Mouse (Mus musculus) olfactory bulb, adult 2 months (tissue): ENCODE measurements at regions not wholly inside any gene's neighbourhood (a gene's known extent, or its start where the extent isn't known, plus 50 kb on each side); places are given as distances from the start of the nearest gene placed in this dataset.
A peak's percentile ranks its signal among the peaks of the same experiment; 100 is the strongest.

Experiments used
- H3K27ac ChIP-seq: fragments of 200-500 bp; 2 replicates; pipeline ENCODE4 v1.5.1; 2012; ENCODE audit warnings: low read depth, low read length; ENCODE audit not compliant: insufficient read depth
- H3K4me1 ChIP-seq: fragments of 200-500 bp; 2 replicates; pipeline ENCODE4 v1.6.1; 2012; ENCODE audit warnings: low read length; ENCODE audit not compliant: control insufficient read depth, insufficient read depth
- H3K4me3 ChIP-seq: fragments of 200-500 bp; 2 replicates; pipeline ENCODE4 v1.5.1; 2012; ENCODE audit warnings: mild to moderate bottlenecking, low read depth, low read length, moderate library complexity; ENCODE audit not compliant: insufficient read depth
- CTCF ChIP-seq: fragments of 200-500 bp; IDR thresholded peaks from 2 replicates; pipeline ENCODE4 v1.5.1; 2012; ENCODE audit warnings: low read depth, mild to moderate bottlenecking, low read length, moderate library complexity; ENCODE audit not compliant: insufficient read depth
- POLR2A ChIP-seq: fragments of 200-500 bp; IDR thresholded peaks from 2 replicates; pipeline ENCODE4 v1.6.1; 2012; ENCODE audit warnings: mild to moderate bottlenecking, low read depth, low read length, moderate library complexity; ENCODE audit not compliant: insufficient read depth
- WGBS: fragments of 180-500 bp; shearing (Covaris S2); methylation state at CpG from one replicate; pipeline ENCODE4 v1.1.7; 2018; 5-methylcytosine and 5-hydroxymethylcytosine counted together

- Histone ChIP-seq H3K4me3 (no peak overlapping the region), H3K27ac (no peak overlapping the region), H3K4me1 (peaks cover 3% of the 10 kb centered on the region)
- TF ChIP-seq POLR2A (no peak), CTCF (no peak)
- 88% methylated on average over 11 of the region's 11 CpGs for WGBS
Observed at GRCm38 (mm10) chr4:47534959-47535358, 60.5 kb downstream of the Sec61b start.

GRCm38 (mm10) chr4:47567694-47568093 lies 93.2 kb downstream of the Sec61b start:
- no peak for TF ChIP-seq POLR2A
- no peak for TF ChIP-seq CTCF
- no peak overlapping the region for H3K4me3 ChIP-seq
- H3K4me1 ChIP-seq = no peaks in the 10 kb centered on the region
- no peak overlapping the region for H3K27ac ChIP-seq
- 64% methylated on average over 3 of the region's 3 CpGs for WGBS

- H3K4me3 ChIP-seq = no peak overlapping the region
- H3K4me1 ChIP-seq = 0 out of 2 replicates have a peak, but pooled peaks cover 3% of the 10 kb centered on the region
- TF ChIP-seq CTCF (no peak), POLR2A (no peak)
- WGBS = 65% methylated on average over 5 of the region's 5 CpGs
- H3K27ac ChIP-seq = no peak overlapping the region
Observed at GRCm38 (mm10) chr4:47570846-47571245, 96.4 kb downstream of the Sec61b start.

- whole genome bisulfite sequencing = 50% methylated on average over 4 of the region's 4 CpGs
- Histone ChIP-seq H3K27ac (no peak overlapping the region), H3K4me1 (0 out of 2 replicates have a peak, but pooled peaks cover 3% of the 10 kb centered on the region), H3K4me3 (no peak overlapping the region)
- TF ChIP-seq POLR2A (no peak), CTCF (no peak)
Observed at GRCm38 (mm10) chr4:47576011-47576410, 101.6 kb downstream of the Sec61b start.

- no peak overlapping the region for H3K27ac ChIP-seq
- H3K4me1 ChIP-seq = 0 out of 2 replicates have a peak, but pooled peaks cover 3% of the 10 kb centered on the region
- 88% methylated on average over 3 of the region's 3 CpGs for WGBS
- no peak overlapping the region for H3K4me3 ChIP-seq
- TF ChIP-seq POLR2A (no peak), CTCF (0 out of 2 replicates have a peak, but pooled peaks have one; percentile 21)
Observed at GRCm38 (mm10) chr4:47577490-47577889, 103.0 kb downstream of the Sec61b start.

- H3K27ac ChIP-seq = no peak overlapping the region
- 0 out of 2 replicates have a peak, but pooled peaks cover 3% of the 10 kb centered on the region for H3K4me1 ChIP-seq
- no peak overlapping the region for H3K4me3 ChIP-seq
- WGBS = 94% methylated on average over 10 of the region's 10 CpGs
- TF ChIP-seq CTCF = no peak
Observed at GRCm38 (mm10) chr4:47578637-47579036, 104.2 kb downstream of the Sec61b start.

GRCm38 (mm10) chr4:47580556-47580955 lies 106.1 kb downstream of the Sec61b start:
- TF ChIP-seq POLR2A = no peak
- no peak for TF ChIP-seq CTCF
- WGBS = 95% methylated on average over 5 of the region's 5 CpGs

GRCm38 (mm10) chr4:47587256-47587655 lies 112.8 kb downstream of the Sec61b start:
- Histone ChIP-seq H3K27ac (no peak overlapping the region), H3K4me1 (no peaks in the 10 kb centered on the region), H3K4me3 (no peak overlapping the region)
- WGBS = 63% methylated on average over 5 of the region's 5 CpGs
- no peak for TF ChIP-seq CTCF
- no peak for TF ChIP-seq POLR2A

More at GRCm38 (mm10) chr4:47580556-47580955, 106.1 kb downstream of the Sec61b start:
- H3K4me1 ChIP-seq = no peaks in the 10 kb centered on the region
- H3K27ac ChIP-seq = no peak overlapping the region
- H3K4me3 ChIP-seq = no peak overlapping the region

GRCm38 (mm10) chr4:47592271-47592986 lies 118.0 kb downstream of the Sec61b start:
- H3K4me1 ChIP-seq = peaks cover 5% of the 10 kb centered on the region; the same call in 1 of the 2 replicates
- WGBS = 85% methylated on average over 11 of the region's 11 CpGs

More at GRCm38 (mm10) chr4:47592271-47592986, 118.0 kb downstream of the Sec61b start:
- Histone ChIP-seq H3K4me3 (no peak overlapping the region), H3K27ac (no peak overlapping the region)
- no peak for TF ChIP-seq POLR2A
- TF ChIP-seq CTCF = no peak
